Mouse (Mus musculus) intestine, embryonic 14.5 days (tissue): Measurements from ENCODE around the gene Thsd7b. TPM values are rescaled to one million over a fixed set of nuclear protein-coding genes. Genes with fewer than 3 reads are reported as not detected.

Experiments
- ATAC-seq: fragments of 200-750 bp; cut with Nextera tagmentation; replicated peaks from 2 replicates; pipeline ENCODE4 v1.8.0; 2017; ENCODE audit warnings: low read depth, moderate number of reproducible peaks, moderate TSS enrichment, moderate library complexity; ENCODE audit not compliant: low FRiP score, low TSS enrichment
- DNase-seq: peaks from one replicate; pipeline ENCODE4 v3.0.0-alpha.2; 2018; ENCODE audit warnings: low spot score
- H3K27ac ChIP-seq: fragments of 300-500 bp; sonication (generic); 2 replicates; pipeline ENCODE4 v1.5.1; 2014; ENCODE audit warnings: low read depth, mild to moderate bottlenecking, control low read depth
- H3K27me3 ChIP-seq: fragments of 300-500 bp; sonication (generic); replicated peaks from 2 replicates; pipeline ENCODE4 v1.6.1; 2014; ENCODE audit warnings: low read length, control low read depth; ENCODE audit not compliant: control insufficient read depth, insufficient read depth
- H3K36me3 ChIP-seq: fragments of 300-500 bp; sonication (generic); 2 replicates; pipeline ENCODE4 v1.6.1; 2014; ENCODE audit warnings: low read length, control low read depth; ENCODE audit not compliant: control insufficient read depth, insufficient read depth
- H3K4me1 ChIP-seq: fragments of 300-500 bp; sonication (generic); replicated peaks from 2 replicates; pipeline ENCODE4 v1.6.1; 2014; ENCODE audit warnings: low read length, control low read depth, mixed read lengths; ENCODE audit not compliant: control insufficient read depth, insufficient read depth
- H3K4me2 ChIP-seq: fragments of 300-500 bp; sonication (generic); 2 replicates; pipeline ENCODE4 v1.6.1; 2014; ENCODE audit warnings: low read length
- H3K4me3 ChIP-seq: fragments of 300-500 bp; sonication (generic); 2 replicates; pipeline ENCODE4 v1.5.1; 2014; ENCODE audit warnings: low read depth, low read length, control low read depth, mixed read lengths
- H3K9ac ChIP-seq: fragments of 300-500 bp; sonication (generic); 2 replicates; pipeline ENCODE4 v1.6.1; 2014; ENCODE audit warnings: mild to moderate bottlenecking, low read length
- H3K9me3 ChIP-seq: fragments of 300-500 bp; sonication (generic); 2 replicates; pipeline ENCODE4 v1.6.1; 2016; ENCODE audit warnings: low read length, control low read depth; ENCODE audit not compliant: control insufficient read depth
- WGBS: fragments of 180-500 bp; shearing (Covaris S2); extraction: QIAGEN DNeasy Blood & Tissue Kit; methylation state at CpG from one replicate; pipeline ENCODE4 v1.1.7; 2014; 5-methylcytosine and 5-hydroxymethylcytosine counted together
- polyA plus RNA-seq: library from polyadenylated mRNA; unstranded; fragments of >200 nt; fragmentation: Nextera tagmentation; extraction: Ambion mirVana; gene quantifications from 2 replicates; pipeline ENCODE4 v1.2.1, GENCODE M21; 2014

Thsd7b gene
- polyA plus RNA-seq, 1 experiment from 2014 or later = 1.0 TPM

- Histone ChIP-seq H3K9ac (no peak overlapping the region), H3K9me3 (no peaks in the 10 kb centered on the region), H3K27me3 (no peaks in the 10 kb centered on the region), H3K4me2 (no peak overlapping the region), H3K36me3 (no peaks in the 10 kb centered on the region), H3K27ac (no peak overlapping the region), H3K4me3 (no peak overlapping the region), H3K4me1 (no peaks in the 10 kb centered on the region)
- ATAC-seq (no peak), DNase-seq (no peak)
- WGBS = 57% methylated on average over 4 of the region's 4 CpGs
Observed at GRCm38 (mm10) chr1:129779506-129779905, 506.4 kb downstream of the Thsd7b start.

GRCm38 (mm10) chr1:129780589-129780988 is 507.5 kb downstream of the Thsd7b start:
- DNase-seq (no peak), ATAC-seq (no peak)
- Histone ChIP-seq H3K4me3 (no peak overlapping the region), H3K9ac (no peak overlapping the region), H3K27me3 (no peaks in the 10 kb centered on the region), H3K9me3 (no peaks in the 10 kb centered on the region), H3K27ac (no peak overlapping the region), H3K4me2 (no peak overlapping the region), H3K36me3 (no peaks in the 10 kb centered on the region), H3K4me1 (no peaks in the 10 kb centered on the region)
- 79% methylated on average over 1 of the region's 1 CpGs for WGBS

GRCm38 (mm10) chr1:129798519-129798918 is 525.4 kb downstream of the Thsd7b start:
- Histone ChIP-seq H3K4me3 (no peak overlapping the region), H3K9me3 (no peaks in the 10 kb centered on the region), H3K27me3 (no peaks in the 10 kb centered on the region), H3K4me1 (no peaks in the 10 kb centered on the region), H3K27ac (no peak overlapping the region), H3K4me2 (no peak overlapping the region), H3K9ac (no peak overlapping the region), H3K36me3 (no peaks in the 10 kb centered on the region)
- no peak for DNase-seq
- ATAC-seq = no peak

- DNase-seq = no peak
- no peak overlapping the region for H3K27ac ChIP-seq
- WGBS = 82% methylated on average over 4 of the region's 4 CpGs
Observed at GRCm38 (mm10) chr1:129826927-129827326, 553.8 kb downstream of the Thsd7b start.

GRCm38 (mm10) chr1:129837324-129837723 is 564.2 kb downstream of the Thsd7b start:
- no peak for ATAC-seq
- Histone ChIP-seq H3K9me3 (no peaks in the 10 kb centered on the region), H3K4me2 (no peak overlapping the region), H3K36me3 (no peaks in the 10 kb centered on the region), H3K9ac (no peak overlapping the region), H3K4me3 (no peak overlapping the region), H3K4me1 (peaks cover 3% of the 10 kb centered on the region; the same call in 1 of the 2 replicates), H3K27me3 (no peaks in the 10 kb centered on the region), H3K27ac (no peak overlapping the region)
- no peak for DNase-seq
- 28% methylated on average over 2 of the region's 2 CpGs for WGBS

More at GRCm38 (mm10) chr1:129826927-129827326, 553.8 kb downstream of the Thsd7b start:
- no peak overlapping the region for H3K9ac ChIP-seq
- H3K9me3 ChIP-seq = no peaks in the 10 kb centered on the region
- no peaks in the 10 kb centered on the region for H3K4me1 ChIP-seq
- H3K4me3 ChIP-seq = no peak overlapping the region
- H3K36me3 ChIP-seq = no peaks in the 10 kb centered on the region
- H3K27me3 ChIP-seq = no peaks in the 10 kb centered on the region
- H3K4me2 ChIP-seq = no peak overlapping the region
- no peak for ATAC-seq

- Histone ChIP-seq H3K4me2 (no peak overlapping the region), H3K27me3 (no peaks in the 10 kb centered on the region), H3K4me3 (no peak overlapping the region), H3K27ac (no peak overlapping the region), H3K9ac (no peak overlapping the region), H3K4me1 (peaks cover 3% of the 10 kb centered on the region; the same call in 1 of the 2 replicates), H3K36me3 (no peaks in the 10 kb centered on the region), H3K9me3 (no peaks in the 10 kb centered on the region)
- DNase-seq (no peak), ATAC-seq (peak; percentile 47; the same call in 1 of the 2 replicates)
- 13% methylated on average over 3 of the region's 3 CpGs for WGBS
Observed at GRCm38 (mm10) chr1:129837776-129838175, 564.7 kb downstream of the Thsd7b start.

- H3K36me3 ChIP-seq = no peaks in the 10 kb centered on the region
- H3K27me3 ChIP-seq = no peaks in the 10 kb centered on the region
- H3K4me3 ChIP-seq = no peak overlapping the region
- no peak for DNase-seq
- ATAC-seq = no peak
- no peak overlapping the region for H3K9ac ChIP-seq
- no peak overlapping the region for H3K27ac ChIP-seq
- H3K4me1 ChIP-seq = peaks cover 3% of the 10 kb centered on the region; the same call in 1 of the 2 replicates
- H3K9me3 ChIP-seq = no peaks in the 10 kb centered on the region
- no peak overlapping the region for H3K4me2 ChIP-seq
Observed at GRCm38 (mm10) chr1:129838486-129838885, 565.4 kb downstream of the Thsd7b start.

GRCm38 (mm10) chr1:129843416-129843815 is 570.3 kb downstream of the Thsd7b start:
- no peak overlapping the region for H3K4me3 ChIP-seq
- no peaks in the 10 kb centered on the region for H3K36me3 ChIP-seq
- no peaks in the 10 kb centered on the region for H3K4me1 ChIP-seq
- WGBS = 64% methylated on average over 2 of the region's 2 CpGs
- H3K27ac ChIP-seq = no peak overlapping the region
- H3K9me3 ChIP-seq = no peaks in the 10 kb centered on the region
- H3K9ac ChIP-seq = no peak overlapping the region
- no peak overlapping the region for H3K4me2 ChIP-seq
- DNase-seq = no peak
- no peaks in the 10 kb centered on the region for H3K27me3 ChIP-seq
- no peak for ATAC-seq

- Histone ChIP-seq H3K27me3 (no peaks in the 10 kb centered on the region), H3K36me3 (no peaks in the 10 kb centered on the region), H3K9ac (no peak overlapping the region), H3K4me3 (no peak overlapping the region), H3K9me3 (no peaks in the 10 kb centered on the region), H3K4me1 (no peaks in the 10 kb centered on the region), H3K27ac (no peak overlapping the region), H3K4me2 (no peak overlapping the region)
- DNase-seq (no peak), ATAC-seq (no peak)
- WGBS = 66% methylated on average over 5 of the region's 5 CpGs
Observed at GRCm38 (mm10) chr1:129850007-129850564, 577.0 kb downstream of the Thsd7b start.
